Mouse (Mus musculus): ENCODE data around the gene Hoxc4. TPM values are rescaled to one million over a fixed set of nuclear protein-coding genes. Genes with fewer than 3 reads are reported as not detected.

The Hoxc4 gene
- polyA plus RNA-seq, 1 experiment from 2014 or later: not detected

DNA sequence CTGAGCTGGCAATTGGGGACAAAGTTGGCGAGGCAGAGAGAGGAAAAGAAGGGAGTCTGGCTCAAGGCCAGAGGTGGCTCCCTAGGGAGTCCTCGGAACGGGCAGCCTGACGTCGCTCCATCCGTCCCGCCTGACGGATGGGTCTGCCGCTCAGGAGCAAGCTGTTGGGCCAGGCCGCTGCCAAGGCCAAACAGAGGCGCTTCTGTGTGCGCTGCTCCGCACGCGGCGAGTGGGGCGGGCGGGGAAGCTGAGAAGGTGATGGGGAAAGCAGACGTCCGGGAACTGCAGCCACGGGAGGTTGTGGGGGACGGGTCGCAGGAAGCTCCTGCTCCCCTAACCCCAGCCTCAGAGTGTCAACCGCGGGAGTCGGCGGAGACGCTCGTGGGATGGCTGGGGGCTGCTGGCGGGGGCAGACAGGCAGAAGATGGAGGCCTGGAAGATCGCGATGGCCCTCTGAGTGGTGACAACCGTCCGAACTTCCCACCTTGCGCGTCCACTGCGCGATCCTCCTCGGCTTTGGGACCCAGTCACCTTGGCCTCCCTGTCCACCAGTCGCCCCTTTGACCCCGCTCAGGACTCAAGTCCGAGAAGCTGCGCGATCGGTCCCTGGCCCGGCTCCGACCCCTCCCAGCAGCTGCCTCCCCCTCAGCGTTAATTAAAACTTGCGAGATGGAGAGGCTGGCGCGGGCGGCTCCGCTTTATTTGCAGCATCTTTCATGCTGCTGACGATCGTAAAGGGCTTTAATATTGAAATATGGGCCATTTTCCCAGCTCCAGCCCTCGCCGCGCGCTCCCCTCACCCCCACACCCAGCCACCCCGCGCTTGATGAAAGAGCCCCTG lies 67.3 kb downstream of the Hoxc4 start:
- Histone ChIP-seq H3K36me3 (replicated peaks) (no peaks in the 10 kb centered on the region), H3K9ac (peak overlapping the region; percentile 17), H3K9me3 (no peaks in the 10 kb centered on the region), H3K4me3 (peak overlapping the region; percentile 31), H3K27ac (no peak overlapping the region), H3K4me2 (peak overlapping the region; percentile 59), H3K4me1 (peaks cover 17% of the 10 kb centered on the region), H3K27me3 (replicated peaks) (peaks cover 97% of the 10 kb centered on the region)
- peak; percentile 42; the same call in 1 of the 2 replicates for ATAC-seq (replicated peaks)
- WGBS: under 1% methylated on average over 61 of the region's 61 CpGs

MicroRNAs encoded within 50 kb of the gene (microRNA counts, 519-probe panel; counts per million panel counts)
- microRNA mmu-miR-615-3p (not detected), microRNA mmu-miR-615-5p (not detected)

Small RNA genes lying within 50 kb of the gene (microRNA-seq; reads per million reads assigned to microRNA genes)
- 1.1 reads per million for gene Mir196a-2
- 33.1 reads per million, percentile 41 among the genes with 10 or more reads in this experiment for gene Mir615

Other genes with a start within 250 kb of the Hoxc4 start
- gene Hoxc13, start 97.8 kb upstream of the Hoxc4 start, polyA plus RNA-seq (2015; fragmentation: Nextera tagmentation; extraction: Ambion mirVana): not detected in 2 replicates
- gene Hoxc12, start 82.2 kb upstream of the Hoxc4 start, polyA plus RNA-seq (2015; fragmentation: Nextera tagmentation; extraction: Ambion mirVana): not detected in 2 replicates
- gene Hoxc11, start 64.5 kb upstream of the Hoxc4 start, polyA plus RNA-seq (2015; fragmentation: Nextera tagmentation; extraction: Ambion mirVana): not detected in 2 replicates
- not detected in 2 replicates for gene Hoxc10, start 52.1 kb upstream of the Hoxc4 start, polyA plus RNA-seq (2015; fragmentation: Nextera tagmentation; extraction: Ambion mirVana)
- 0.09 TPM in 1 of 2 replicates, not detected in the other for gene Hoxc5, start 51.5 kb upstream of the Hoxc4 start, polyA plus RNA-seq (2015; fragmentation: Nextera tagmentation; extraction: Ambion mirVana)
- not detected in 2 replicates for gene Hoxc9, start 42.5 kb upstream of the Hoxc4 start, polyA plus RNA-seq (2015; fragmentation: Nextera tagmentation; extraction: Ambion mirVana)
- not detected in 2 replicates for gene Hoxc8, start 28.3 kb upstream of the Hoxc4 start, polyA plus RNA-seq (2015; fragmentation: Nextera tagmentation; extraction: Ambion mirVana)
- not detected in 2 replicates for gene Hoxc6, start 20.7 kb upstream of the Hoxc4 start, polyA plus RNA-seq (2015; fragmentation: Nextera tagmentation; extraction: Ambion mirVana)
- 23.4 and 24.2 TPM in 2 replicates for gene Smug1, start 148.2 kb downstream of the Hoxc4 start, polyA plus RNA-seq (2015; fragmentation: Nextera tagmentation; extraction: Ambion mirVana)
- gene Cbx5, start 220.9 kb downstream of the Hoxc4 start, polyA plus RNA-seq (2015; fragmentation: Nextera tagmentation; extraction: Ambion mirVana): 147 and 153 TPM in 2 replicates
- 669 and 721 TPM in 2 replicates for gene Hnrnpa1, start 221.5 kb downstream of the Hoxc4 start, polyA plus RNA-seq (2015; fragmentation: Nextera tagmentation; extraction: Ambion mirVana)
- gene Nfe2, start 239.5 kb downstream of the Hoxc4 start, polyA plus RNA-seq (2015; fragmentation: Nextera tagmentation; extraction: Ambion mirVana): 0.63 and 0.92 TPM in 2 replicates